Mouse (Mus musculus) C2C12 (cell line): ENCODE measurements around the gene 1700025G04Rik.

Source experiments
- CEBPB ChIP-seq: IDR thresholded peaks from one replicate; pipeline ENCODE4 v1.6.1; 2011; ENCODE audit warnings: low read depth, mild to moderate bottlenecking, control low read depth, moderate library complexity
- CTCF ChIP-seq: IDR thresholded peaks from one replicate; pipeline ENCODE4 v1.5.1; 2011; ENCODE audit not compliant: control insufficient read depth, insufficient read depth, insufficient read length
- FOSL1 ChIP-seq: IDR thresholded peaks from one replicate; pipeline ENCODE4 v1.8.0; 2011; ENCODE audit warnings: mild to moderate bottlenecking, low read length; ENCODE audit not compliant: poor library complexity, insufficient read depth, severe bottlenecking
- MAX ChIP-seq: IDR thresholded peaks from one replicate; pipeline ENCODE4 v1.6.1; 2011; ENCODE audit warnings: mild to moderate bottlenecking, control low read depth
- MYOD1 ChIP-seq: IDR thresholded peaks from one replicate; pipeline ENCODE4 v1.6.1; 2011; ENCODE audit warnings: low read depth; ENCODE audit not compliant: control insufficient read depth, insufficient read length
- MYOG ChIP-seq: IDR thresholded peaks from one replicate; pipeline ENCODE4 v1.6.1; 2011; ENCODE audit not compliant: control insufficient read depth, insufficient read length; ENCODE audit errors: extremely low read depth
- USF1 ChIP-seq: IDR thresholded peaks from one replicate; pipeline ENCODE4 v1.6.1; 2011; ENCODE audit warnings: low read depth, mild to moderate bottlenecking, control low read depth, moderate library complexity

- TF ChIP-seq CTCF: no peak
- TF ChIP-seq MAX: no peak
- no peak for TF ChIP-seq MYOG
- TF ChIP-seq MYOD1: no peak
- TF ChIP-seq USF1: no peak
- TF ChIP-seq CEBPB: no peak
- TF ChIP-seq FOSL1: no peak
Measured at GRCm38 (mm10) chr1:152085561-152085960, 4.4 kb downstream of the 1700025G04Rik start.
